Mouse (Mus musculus): ENCODE measurements around the gene Mon2.

- TF ChIP-seq CTCF (IDR thresholded peaks at IDR 0.05; ENCODE audit: extremely low read depth, insufficient read depth, insufficient read length, insufficient replicate concordance) (no peak), POLR2A (IDR thresholded peaks at IDR 0.05; ENCODE audit: low read depth, low read length) (no peak)
These were observed 116.1 kb downstream of the Mon2 start for GRCm38 (mm10) chr10:122960216-122960615.
